Mouse (Mus musculus): Measurements from ENCODE around the gene Olfr1264.

DNA sequence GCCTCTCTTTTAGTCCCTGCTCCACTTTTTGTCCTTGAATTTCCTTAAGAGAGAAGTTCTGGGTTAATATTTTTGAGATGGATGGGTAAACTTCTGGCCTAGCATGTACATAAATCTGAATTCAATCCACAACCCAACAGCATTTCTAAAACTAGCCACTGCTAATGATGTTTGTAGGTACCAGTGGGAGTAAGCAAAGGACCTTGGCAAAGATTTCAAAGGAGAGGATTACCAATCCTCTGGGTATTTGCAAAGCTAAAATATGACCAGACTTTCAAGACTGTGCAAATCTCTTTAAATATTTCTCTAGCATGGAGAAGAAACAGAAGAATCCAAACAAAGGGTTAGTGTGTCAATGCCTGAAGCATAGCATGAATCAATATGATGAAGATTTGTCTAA, 25.5 kb downstream of the Olfr1264 start, which contains the start of gene Olfr1262:
- no peak for TF ChIP-seq CTCF (IDR thresholded peaks at IDR 0.05; ENCODE audit: low read depth, low read length)
- TF ChIP-seq GATA2 (IDR thresholded peaks at IDR 0.05; ENCODE audit: borderline replicate concordance, low read depth, low read length) = no peak
- TF ChIP-seq POLR2AphosphoS5 (IDR thresholded peaks at IDR 0.05; ENCODE audit: insufficient replicate concordance, low read depth, low read length) = no peak
- no peak for TF ChIP-seq TAL1 (conservative IDR thresholded peaks at IDR 0.05; ENCODE audit: low read depth, low read length)
